Mouse (Mus musculus) midbrain, embryonic 11.5 days (tissue): Measurements from ENCODE around the gene Rec8. TPM values are rescaled to one million over a fixed set of nuclear protein-coding genes. Genes with fewer than 3 reads are reported as not detected.

ENCODE experiments used
- ATAC-seq: fragments of 200-750 bp; cut with Nextera tagmentation; 2 replicates; pipeline ENCODE4 v1.8.0; 2017; ENCODE audit warnings: moderate TSS enrichment, moderate library complexity; ENCODE audit not compliant: low FRiP score
- DNase-seq: peaks from one replicate; pipeline ENCODE4 v3.0.0; 2015; ENCODE audit warnings: low spot score; ENCODE audit errors: missing footprints
- H3K27ac ChIP-seq: fragments of 300-500 bp; sonication (generic); 2 replicates; pipeline ENCODE4 v1.5.1; 2014; ENCODE audit warnings: low read depth, low read length
- H3K27me3 ChIP-seq: fragments of 300-500 bp; sonication (generic); 2 replicates; pipeline ENCODE4 v1.6.1; 2014; ENCODE audit warnings: mild to moderate bottlenecking, low read length, moderate library complexity, mixed read lengths; ENCODE audit not compliant: control insufficient read depth, insufficient read depth
- H3K36me3 ChIP-seq: fragments of 300-500 bp; sonication (generic); 2 replicates; pipeline ENCODE4 v1.6.1; 2014; ENCODE audit warnings: mild to moderate bottlenecking, low read length, moderate library complexity, mixed read lengths; ENCODE audit not compliant: control insufficient read depth, insufficient read depth
- H3K4me1 ChIP-seq: fragments of 300-500 bp; sonication (generic); 2 replicates; pipeline ENCODE4 v1.6.1; 2014; ENCODE audit warnings: low read length; ENCODE audit not compliant: control insufficient read depth, insufficient read depth
- H3K4me2 ChIP-seq: fragments of 300-500 bp; sonication (generic); 2 replicates; pipeline ENCODE4 v1.6.1; 2014; ENCODE audit warnings: mild to moderate bottlenecking, moderate library complexity
- H3K4me3 ChIP-seq: fragments of 300-500 bp; sonication (generic); 2 replicates; pipeline ENCODE4 v1.5.1; 2014; ENCODE audit warnings: low read depth, low read length
- H3K9ac ChIP-seq: fragments of 300-500 bp; sonication (generic); 2 replicates; pipeline ENCODE4 v1.6.1; 2014; ENCODE audit warnings: low read length
- H3K9me3 ChIP-seq: fragments of 300-500 bp; sonication (generic); 2 replicates; pipeline ENCODE4 v1.6.1; 2016; ENCODE audit warnings: low read length; ENCODE audit not compliant: control insufficient read depth
- WGBS: fragments of 180-500 bp; shearing (Covaris S2); extraction: QIAGEN DNeasy Blood & Tissue Kit; methylation state at CpG from one replicate; pipeline ENCODE4 v1.1.7; 2014; 5-methylcytosine and 5-hydroxymethylcytosine counted together
- polyA plus RNA-seq: library from polyadenylated mRNA; unstranded; fragments of >200 nt; fragmentation: Nextera tagmentation; extraction: Ambion mirVana; gene quantifications from 2 replicates; pipeline ENCODE4 v1.2.1, GENCODE M21; 2014

The Rec8 gene
- polyA plus RNA-seq, 1 experiment from 2014 or later, result 2.6 TPM

- peak overlapping the region; percentile 10; the same call in 1 of the 2 replicates for H3K4me3 ChIP-seq
- H3K36me3 ChIP-seq, result peaks cover 23% of the 10 kb centered on the region
- ATAC-seq, result peak; percentile 89
- no peak overlapping the region for H3K27ac ChIP-seq
- peak; percentile 96 for DNase-seq
- peak overlapping the region; percentile 34; the same call in 1 of the 2 replicates for H3K9ac ChIP-seq
- no peaks in the 10 kb centered on the region for H3K9me3 ChIP-seq
- H3K27me3 ChIP-seq, result no peaks in the 10 kb centered on the region
- H3K4me1 ChIP-seq, result no peaks in the 10 kb centered on the region
- H3K4me2 ChIP-seq, result peak overlapping the region; percentile 28; the same call in 1 of the 2 replicates
- 23% methylated on average over 19 of the region's 19 CpGs for WGBS
Measured at GRCm38 (mm10) chr14:55603633-55604576, 13.9 kb upstream of the Rec8 start.

- no peak overlapping the region for H3K4me3 ChIP-seq
- no peaks in the 10 kb centered on the region for H3K27me3 ChIP-seq
- H3K4me1 ChIP-seq, result no peaks in the 10 kb centered on the region
- DNase-seq (peak; percentile 56), ATAC-seq (no peak)
- H3K36me3 ChIP-seq, result peaks cover 20% of the 10 kb centered on the region
- no peaks in the 10 kb centered on the region for H3K9me3 ChIP-seq
- WGBS, result 97% methylated on average over 11 of the region's 11 CpGs
- no peak overlapping the region for H3K4me2 ChIP-seq
- no peak overlapping the region for H3K9ac ChIP-seq
- H3K27ac ChIP-seq, result no peak overlapping the region
Measured at GRCm38 (mm10) chr14:55604823-55605222, 13.0 kb upstream of the Rec8 start.

- H3K4me2 ChIP-seq, result no peak overlapping the region
- peak; percentile 19 for DNase-seq
- WGBS, result 92% methylated on average over 16 of the region's 16 CpGs
- H3K27me3 ChIP-seq, result no peaks in the 10 kb centered on the region
- no peaks in the 10 kb centered on the region for H3K4me1 ChIP-seq
- no peak overlapping the region for H3K27ac ChIP-seq
- peaks cover 20% of the 10 kb centered on the region for H3K36me3 ChIP-seq
- no peak overlapping the region for H3K9ac ChIP-seq
- H3K9me3 ChIP-seq, result no peaks in the 10 kb centered on the region
- H3K4me3 ChIP-seq, result no peak overlapping the region
- no peak for ATAC-seq
Measured at GRCm38 (mm10) chr14:55605743-55606459, 11.9 kb upstream of the Rec8 start.

GRCm38 (mm10) chr14:55608339-55608738 is 9.5 kb upstream of the Rec8 start:
- DNase-seq (no peak), ATAC-seq (no peak)
- Histone ChIP-seq H3K9me3 (no peaks in the 10 kb centered on the region), H3K36me3 (peaks cover 10% of the 10 kb centered on the region; the same call in 1 of the 2 replicates), H3K4me1 (no peaks in the 10 kb centered on the region), H3K27me3 (no peaks in the 10 kb centered on the region), H3K4me3 (no peak overlapping the region), H3K4me2 (no peak overlapping the region), H3K27ac (no peak overlapping the region), H3K9ac (no peak overlapping the region)
- 93% methylated on average over 6 of the region's 6 CpGs for WGBS

GRCm38 (mm10) chr14:55613346-55613745 is 4.5 kb upstream of the Rec8 start:
- no peaks in the 10 kb centered on the region for H3K9me3 ChIP-seq
- 70% methylated on average over 6 of the region's 6 CpGs for WGBS

GRCm38 (mm10) chr14:55614565-55615178 is 3.2 kb upstream of the Rec8 start:
- Histone ChIP-seq H3K27me3 (no peaks in the 10 kb centered on the region), H3K27ac (no peak overlapping the region), H3K36me3 (no peaks in the 10 kb centered on the region), H3K4me1 (no peaks in the 10 kb centered on the region), H3K4me2 (no peak overlapping the region), H3K4me3 (no peak overlapping the region), H3K9ac (no peak overlapping the region), H3K9me3 (no peaks in the 10 kb centered on the region)
- 78% methylated on average over 7 of the region's 7 CpGs for WGBS
- DNase-seq (peak; percentile 81), ATAC-seq (no peak)

More at GRCm38 (mm10) chr14:55613346-55613745, 4.5 kb upstream of the Rec8 start:
- H3K4me3 ChIP-seq, result no peak overlapping the region
- ATAC-seq, result no peak
- no peaks in the 10 kb centered on the region for H3K4me1 ChIP-seq
- no peak for DNase-seq
- peaks cover 4% of the 10 kb centered on the region; the same call in 1 of the 2 replicates for H3K36me3 ChIP-seq
- H3K4me2 ChIP-seq, result no peak overlapping the region
- no peaks in the 10 kb centered on the region for H3K27me3 ChIP-seq
- no peak overlapping the region for H3K27ac ChIP-seq
- H3K9ac ChIP-seq, result no peak overlapping the region

GRCm38 (mm10) chr14:55615876-55616275 is 2.0 kb upstream of the Rec8 start:
- ATAC-seq (no peak), DNase-seq (peak; percentile 62)
- 52% methylated on average over 2 of the region's 2 CpGs for WGBS

GRCm38 (mm10) chr14:55616844-55617243 is 993 bp upstream of the Rec8 start:
- Histone ChIP-seq H3K9me3 (no peaks in the 10 kb centered on the region), H3K27me3 (no peaks in the 10 kb centered on the region), H3K9ac (no peak overlapping the region), H3K27ac (no peak overlapping the region), H3K4me3 (no peak overlapping the region), H3K36me3 (no peaks in the 10 kb centered on the region), H3K4me2 (no peak overlapping the region), H3K4me1 (no peaks in the 10 kb centered on the region)
- DNase-seq (no peak), ATAC-seq (no peak)
- WGBS, result 87% methylated on average over 2 of the region's 2 CpGs

More at GRCm38 (mm10) chr14:55615876-55616275, 2.0 kb upstream of the Rec8 start:
- Histone ChIP-seq H3K4me3 (no peak overlapping the region), H3K36me3 (no peaks in the 10 kb centered on the region), H3K27ac (no peak overlapping the region), H3K9me3 (no peaks in the 10 kb centered on the region), H3K9ac (no peak overlapping the region), H3K27me3 (no peaks in the 10 kb centered on the region), H3K4me1 (no peaks in the 10 kb centered on the region), H3K4me2 (no peak overlapping the region)
